Mouse (Mus musculus): ENCODE measurements around the gene Iqcc. TPM values are rescaled to one million over a fixed set of nuclear protein-coding genes. Genes with fewer than 3 reads are reported as not detected.

The Iqcc gene
- 39.3 and 45.6 TPM in 2 replicates for total RNA-seq (2021)
- long read RNA-seq, partial matches to known transcripts, result 0 of 11 reads
- long read RNA-seq, other reads (novel, unspliced or antisense), result 6 of 11 reads

DNA sequence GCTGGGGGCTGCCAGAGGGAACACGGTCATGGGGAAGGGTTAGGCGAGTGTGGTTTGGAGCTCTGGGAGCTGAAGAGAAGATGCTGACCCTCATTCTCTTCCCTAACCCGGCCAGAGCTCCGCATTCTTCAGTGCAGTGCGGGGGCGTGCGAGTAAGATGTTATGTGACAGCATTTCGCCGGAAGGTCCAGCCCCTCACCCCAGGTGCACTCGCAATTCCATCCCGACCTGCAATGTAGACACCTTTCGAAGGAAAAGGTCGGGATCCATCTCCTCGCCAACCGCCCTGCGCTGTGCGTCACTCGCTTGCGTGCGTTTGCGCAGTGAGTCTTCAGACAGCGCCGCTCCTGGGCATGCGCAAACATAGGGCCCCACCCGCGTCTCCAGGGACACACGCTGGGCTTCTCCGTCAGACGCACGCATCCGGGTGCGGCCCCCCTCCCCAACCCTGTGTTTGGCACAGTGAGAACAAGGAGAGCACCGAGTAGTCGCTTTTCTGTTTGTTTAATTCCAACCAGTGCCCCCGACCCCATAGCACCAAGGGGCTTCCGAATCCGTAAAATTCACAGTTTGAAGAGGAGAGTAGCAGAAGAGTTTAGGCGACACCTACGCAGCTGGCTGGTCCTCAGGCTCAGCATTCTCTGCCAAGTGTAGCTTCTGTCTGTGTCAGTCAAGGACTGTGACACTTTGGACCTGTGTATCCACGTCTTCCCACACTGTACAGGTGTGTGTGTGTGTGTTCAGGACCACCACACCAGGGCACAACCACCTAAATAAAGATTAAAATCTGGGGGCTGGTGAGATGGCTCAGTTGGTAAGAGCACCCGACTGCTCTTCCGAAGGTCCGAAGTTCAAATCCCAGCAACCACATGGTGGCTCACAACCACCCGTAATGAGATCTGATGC, at the start of gene Iqcc:
Gene Iqcc (minus strand): TSS at position 314 of the 906 bp plus-strand sequence.
- DNase-seq, result peak; percentile 97

DNA sequence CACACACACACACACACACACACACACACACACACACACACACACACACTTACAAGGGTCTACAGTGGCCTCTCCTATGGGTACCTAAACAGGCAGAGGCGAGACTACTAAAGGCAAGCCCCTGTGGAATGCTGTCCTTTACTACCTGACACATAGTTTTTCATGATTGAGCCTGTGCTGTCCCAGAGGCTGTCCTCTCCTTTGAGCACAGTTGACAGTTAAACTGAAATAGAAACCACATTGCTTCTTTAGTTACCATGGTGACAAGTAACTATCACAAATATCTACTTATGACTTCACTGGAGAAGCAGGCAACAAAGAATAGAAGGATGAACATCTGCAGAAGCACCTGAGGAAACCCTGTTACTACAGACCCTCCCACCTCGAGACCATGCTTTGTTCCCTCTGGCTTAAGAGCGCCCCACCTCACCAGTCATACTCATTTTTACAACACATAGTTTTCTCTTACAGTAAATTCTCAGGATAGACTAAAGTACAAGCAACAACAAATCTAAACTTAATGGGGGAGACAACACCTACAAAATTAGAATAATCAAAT, 43.4 kb upstream of the Iqcc start:
- no peak for DNase-seq

GRCm38 (mm10) chr4:129661584-129661983, 42.7 kb upstream of the Iqcc start:
- DNase-seq, result no peak

- no peak for DNase-seq
These were observed 35.9 kb upstream of the Iqcc start for GRCm38 (mm10) chr4:129654770-129655169.

- no peak for DNase-seq
These were observed 31.5 kb upstream of the Iqcc start for GRCm38 (mm10) chr4:129650359-129650758.

GRCm38 (mm10) chr4:129648656-129649055, 29.8 kb upstream of the Iqcc start:
- DNase-seq, result no peak

DNA sequence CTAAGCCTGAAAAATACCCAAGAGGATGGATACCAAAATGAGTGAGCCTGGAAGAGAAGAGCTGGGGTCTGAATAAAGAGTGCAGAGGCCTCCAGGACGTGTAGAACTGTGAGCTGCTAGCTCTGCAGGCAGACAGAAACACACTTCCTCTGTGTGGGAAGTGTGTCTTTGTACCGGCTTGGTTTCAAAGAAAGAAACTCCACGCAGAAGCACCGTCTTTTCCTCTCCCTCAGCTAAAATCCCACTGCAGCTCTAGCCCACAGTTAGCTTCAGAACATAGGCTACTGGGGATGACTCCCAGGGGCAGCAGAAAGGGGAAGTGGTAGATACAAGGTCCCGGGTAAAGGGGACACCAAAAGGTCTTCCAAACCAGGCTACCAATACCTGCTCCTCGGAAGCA, 26.3 kb upstream of the Iqcc start:
- no peak for DNase-seq

DNA sequence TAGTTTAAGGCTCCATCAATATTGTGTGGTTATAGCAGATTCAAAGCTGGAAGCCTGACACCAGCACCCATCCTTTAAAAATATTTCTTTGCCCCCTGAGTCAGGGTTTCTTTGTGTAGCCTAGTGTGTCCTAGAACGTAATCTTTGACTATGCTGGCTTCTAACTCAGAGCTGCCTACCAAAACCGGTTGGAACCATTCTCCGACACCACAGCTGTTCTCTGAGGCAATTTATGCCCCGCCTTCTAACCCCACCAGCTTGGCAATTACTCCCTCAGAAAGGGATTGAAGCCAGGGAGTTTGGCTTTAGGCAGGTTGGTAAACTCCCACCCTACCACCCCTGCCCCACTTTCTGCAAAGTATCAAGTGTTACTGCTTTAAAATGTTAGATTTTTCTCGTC, 22.9 kb upstream of the Iqcc start:
- DNase-seq, result no peak

- peak; percentile 97 for DNase-seq
These were observed 22.0 kb upstream of the Iqcc start, which contains the start of gene Txlna for GRCm38 (mm10) chr4:129640638-129641467. TSS of gene Txlna (minus strand) at chr4:129641065.

- peak; percentile 38 for DNase-seq
These were observed 21.3 kb upstream of the Iqcc start for GRCm38 (mm10) chr4:129640101-129640637.

DNA sequence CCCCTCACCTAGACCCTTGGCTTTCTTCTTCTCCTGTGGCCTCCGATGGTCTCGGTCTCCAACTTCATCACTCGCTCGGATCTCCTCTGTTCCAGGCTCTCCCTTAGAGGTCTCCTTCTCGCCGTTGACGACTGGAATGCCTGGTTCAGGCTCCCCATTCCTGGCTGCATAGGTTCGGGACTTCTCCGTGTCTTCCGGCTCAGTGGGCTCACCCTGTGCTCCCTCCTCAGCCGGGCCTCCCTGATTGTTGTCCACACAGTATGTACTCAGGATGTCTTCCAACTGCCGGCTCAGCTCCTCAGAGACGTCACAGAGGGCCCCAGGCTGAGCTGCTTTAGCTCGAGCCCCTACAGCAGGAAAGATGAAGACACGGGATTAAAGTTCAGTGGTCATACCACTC, 20.3 kb upstream of the Iqcc start:
- no peak for DNase-seq

DNA sequence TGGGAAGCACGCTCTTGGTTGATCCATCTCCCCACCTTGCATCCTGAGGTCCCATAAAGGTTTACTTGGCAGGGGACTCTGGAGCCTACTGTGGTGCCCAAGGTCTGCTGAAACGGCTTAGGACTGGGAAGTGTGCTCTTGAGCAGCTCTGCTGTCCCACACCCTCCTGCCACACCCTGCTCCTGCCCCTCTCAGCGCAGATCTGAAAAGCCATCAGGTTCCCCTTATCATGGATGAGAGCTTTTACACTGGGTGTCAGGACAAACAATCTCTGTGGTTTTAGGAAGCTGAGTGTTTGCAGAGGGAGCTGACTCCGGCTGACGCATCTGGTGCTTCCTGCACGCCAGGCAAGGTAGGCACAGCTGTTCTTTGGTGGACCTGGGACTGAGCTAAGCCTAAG, 15.0 kb upstream of the Iqcc start:
- no peak for DNase-seq

DNA sequence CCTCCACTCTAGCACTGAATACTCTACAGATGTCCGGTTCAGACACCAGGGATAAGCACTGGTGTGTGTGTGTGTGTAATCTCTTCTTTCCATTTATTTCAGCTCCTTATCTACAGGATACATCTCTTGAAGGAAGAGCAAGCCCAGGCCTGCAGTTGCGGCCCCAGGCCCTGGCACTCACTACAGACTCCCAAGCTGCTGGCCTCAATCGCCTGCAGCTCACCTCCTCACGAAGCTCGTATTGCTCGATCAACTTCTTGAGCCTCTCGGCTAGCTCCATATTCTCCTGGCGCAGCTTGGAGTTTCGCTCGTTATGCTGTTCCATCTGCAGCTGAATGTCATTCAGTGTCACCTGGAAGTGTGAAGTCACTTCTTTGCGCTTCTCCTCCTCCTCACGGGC, 13.0 kb upstream of the Iqcc start:
- DNase-seq, result no peak

DNA sequence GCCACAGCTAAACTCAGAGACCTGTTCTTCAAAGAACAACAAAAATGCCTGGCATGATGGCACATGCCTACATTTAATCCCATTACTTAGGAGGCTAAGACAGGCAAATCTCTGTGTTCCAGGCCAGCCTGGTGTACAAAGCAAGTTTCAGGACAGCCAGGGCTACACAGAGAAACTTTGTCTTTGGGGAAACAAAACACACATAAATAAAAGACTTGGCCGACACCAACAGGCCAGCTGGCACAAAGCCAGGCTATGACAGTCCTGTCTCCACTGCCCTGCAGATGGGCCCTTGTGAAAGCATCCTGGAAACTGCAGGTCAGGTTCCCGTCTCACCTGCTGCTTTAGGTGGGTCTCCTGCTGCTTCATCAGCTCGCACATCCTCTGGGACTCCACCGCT, 12.0 kb upstream of the Iqcc start:
- peak; percentile 75 for DNase-seq

DNA sequence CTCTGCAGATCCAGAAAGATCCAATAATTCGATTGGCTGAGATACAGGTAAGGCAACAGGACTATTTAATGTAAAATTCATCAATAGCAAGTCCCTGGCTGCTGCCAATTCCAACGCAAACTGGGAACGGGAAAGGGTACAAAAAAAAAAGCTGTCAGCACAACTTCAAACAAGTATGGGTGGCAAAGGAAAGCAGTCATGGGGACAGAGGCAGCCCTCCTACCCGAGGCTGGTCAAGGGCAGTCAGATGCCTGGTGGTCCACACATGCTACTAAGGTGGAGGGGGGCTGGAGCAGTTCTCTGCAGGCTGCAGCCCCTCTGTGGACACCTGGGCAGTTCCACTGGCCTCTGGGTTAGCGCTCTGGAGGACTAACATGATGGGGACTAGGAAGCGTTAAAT, 7.1 kb upstream of the Iqcc start:
- DNase-seq, result no peak

GRCm38 (mm10) chr4:129625496-129625895, 6.6 kb upstream of the Iqcc start:
- no peak for DNase-seq

DNA sequence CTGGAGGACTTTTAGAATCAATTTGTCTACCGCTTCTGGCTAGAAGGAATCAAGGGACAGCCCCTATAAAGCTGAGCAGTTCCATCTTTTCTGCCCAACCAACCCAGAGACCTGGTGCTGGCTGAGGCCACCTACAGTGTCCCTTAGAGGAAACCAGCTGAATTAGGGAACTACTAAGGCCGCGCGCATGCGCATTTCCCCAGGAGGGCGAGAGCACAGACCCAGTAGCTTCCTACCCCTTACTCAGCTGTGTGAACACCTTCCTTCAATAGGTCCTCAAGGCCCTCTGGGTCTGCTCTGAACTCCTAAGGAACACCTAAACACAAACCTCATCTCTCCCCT, 6.1 kb upstream of the Iqcc start:
- peak; percentile 60 for DNase-seq

- peak; percentile 79 for DNase-seq
These were observed 5.6 kb upstream of the Iqcc start for GRCm38 (mm10) chr4:129624281-129625028.

GRCm38 (mm10) chr4:129623681-129624091, 4.8 kb upstream of the Iqcc start, which contains the start of gene Ccdc28b:
TSS of gene Ccdc28b (minus strand) at chr4:129623947.
- DNase-seq, result no peak

GRCm38 (mm10) chr4:129622803-129623535, 4.1 kb upstream of the Iqcc start:
- no peak for DNase-seq
